Mouse (Mus musculus): ENCODE data around the gene Mthfd1l. TPM values are rescaled to one million over a fixed set of nuclear protein-coding genes. Genes with fewer than 3 reads are reported as not detected.

Mthfd1l gene
- polyA plus RNA-seq, 1 experiment: 0.77 TPM

DNA sequence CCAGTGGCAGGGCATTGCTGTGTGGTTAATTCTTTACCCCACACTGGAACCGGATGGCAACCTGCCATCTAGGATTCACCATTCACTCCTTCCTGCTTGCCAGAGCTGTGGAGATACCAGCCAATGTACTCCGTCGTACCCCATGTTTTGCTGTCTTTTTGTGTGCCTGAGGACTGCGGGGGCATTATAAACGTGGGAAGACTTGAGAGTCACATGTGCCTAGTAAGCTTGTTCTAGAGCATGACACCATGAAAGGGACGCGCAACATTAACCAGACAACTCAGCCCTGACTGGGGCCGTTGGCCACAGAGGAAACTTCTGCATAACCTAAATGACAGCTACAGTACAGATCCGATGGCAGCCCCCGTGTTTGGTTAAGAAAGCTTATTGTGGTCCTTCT, 155.5 kb downstream of the Mthfd1l start:
- no peak for TF ChIP-seq POLR2A (IDR thresholded peaks at IDR 0.05; ENCODE audit: low read depth, low read length)
- TF ChIP-seq CTCF (conservative IDR thresholded peaks at IDR 0.05; ENCODE audit: insufficient read depth, insufficient read length, low read depth, low read length): no peak
- H3K36me3 ChIP-seq (ENCODE audit: control insufficient read depth, insufficient read depth, low read length): no peaks in the 10 kb centered on the region
- no peaks in the 10 kb centered on the region for H3K27me3 ChIP-seq (replicated peaks; ENCODE audit: control insufficient read depth, insufficient read depth, low read length)
- WGBS: 19% methylated on average over 10 of the region's 10 CpGs
- DNase-seq: peak; percentile 60
- H3K4me3 ChIP-seq (ENCODE audit: insufficient read depth, low read depth, low read length): no peak overlapping the region
- H3K27ac ChIP-seq (ENCODE audit: insufficient read depth, low read depth, low read length): peak overlapping the region; percentile 39
- H3K4me1 ChIP-seq (ENCODE audit: control insufficient read depth, insufficient read depth, low read length): peaks cover 10% of the 10 kb centered on the region

DNA sequence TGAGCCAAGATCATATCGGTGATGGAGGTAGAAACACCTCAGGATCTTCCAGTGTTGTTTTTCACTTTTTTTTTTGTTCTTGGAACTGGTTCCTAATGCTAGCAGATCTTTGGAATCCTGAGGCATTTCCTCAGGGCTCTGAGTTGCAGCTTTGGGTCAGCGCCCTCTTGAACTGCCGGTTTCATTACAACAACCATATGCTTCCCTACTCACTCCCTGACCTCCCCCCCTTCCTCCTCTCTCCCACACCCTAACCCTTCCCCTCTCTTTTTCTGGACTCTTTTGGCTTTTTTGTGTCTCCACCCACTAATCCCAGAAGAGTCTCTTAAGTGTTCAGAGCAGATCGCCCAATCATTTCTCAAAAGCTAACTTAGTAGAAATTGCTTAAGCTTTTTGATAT, 156.0 kb downstream of the Mthfd1l start:
- peak; percentile 75 for DNase-seq
- Histone ChIP-seq H3K36me3 (ENCODE audit: control insufficient read depth, insufficient read depth, low read length) (no peaks in the 10 kb centered on the region), H3K27me3 (replicated peaks; ENCODE audit: control insufficient read depth, insufficient read depth, low read length) (no peaks in the 10 kb centered on the region), H3K4me1 (ENCODE audit: control insufficient read depth, insufficient read depth, low read length) (peaks cover 7% of the 10 kb centered on the region), H3K4me3 (ENCODE audit: insufficient read depth, low read depth, low read length) (no peak overlapping the region), H3K27ac (ENCODE audit: insufficient read depth, low read depth, low read length) (peak overlapping the region; percentile 39)
- WGBS: 40% methylated on average over 4 of the region's 4 CpGs
- TF ChIP-seq POLR2A (IDR thresholded peaks at IDR 0.05; ENCODE audit: low read depth, low read length) (no peak), CTCF (conservative IDR thresholded peaks at IDR 0.05; ENCODE audit: insufficient read depth, insufficient read length, low read depth, low read length) (no peak)

- Histone ChIP-seq H3K27ac (ENCODE audit: insufficient read depth, low read depth, low read length) (peak overlapping the region; percentile 79), H3K4me1 (ENCODE audit: control insufficient read depth, insufficient read depth, low read length) (peaks cover 7% of the 10 kb centered on the region), H3K36me3 (ENCODE audit: control insufficient read depth, insufficient read depth, low read length) (no peaks in the 10 kb centered on the region), H3K4me3 (ENCODE audit: insufficient read depth, low read depth, low read length) (no peak overlapping the region), H3K27me3 (replicated peaks; ENCODE audit: control insufficient read depth, insufficient read depth, low read length) (no peaks in the 10 kb centered on the region)
- TF ChIP-seq CTCF (conservative IDR thresholded peaks at IDR 0.05; ENCODE audit: insufficient read depth, insufficient read length, low read depth, low read length) (no peak), POLR2A (IDR thresholded peaks at IDR 0.05; ENCODE audit: low read depth, low read length) (no peak)
- 83% methylated on average over 8 of the region's 8 CpGs for WGBS
- DNase-seq: peak; percentile 52
Measured at GRCm38 (mm10) chr10:4129461-4129860, 156.5 kb downstream of the Mthfd1l start.

GRCm38 (mm10) chr10:4130034-4130607, 157.2 kb downstream of the Mthfd1l start:
- no peaks in the 10 kb centered on the region for H3K27me3 ChIP-seq (replicated peaks; ENCODE audit: control insufficient read depth, insufficient read depth, low read length)
- WGBS: 78% methylated on average over 11 of the region's 11 CpGs
- H3K4me1 ChIP-seq (ENCODE audit: control insufficient read depth, insufficient read depth, low read length): peaks cover 7% of the 10 kb centered on the region
- TF ChIP-seq CTCF (conservative IDR thresholded peaks at IDR 0.05; ENCODE audit: insufficient read depth, insufficient read length, low read depth, low read length): no peak
- TF ChIP-seq POLR2A (IDR thresholded peaks at IDR 0.05; ENCODE audit: low read depth, low read length): no peak
- H3K36me3 ChIP-seq (ENCODE audit: control insufficient read depth, insufficient read depth, low read length): no peaks in the 10 kb centered on the region
- no peak overlapping the region; the same call in 1 of the 2 replicates for H3K27ac ChIP-seq (ENCODE audit: insufficient read depth, low read depth, low read length)
- H3K4me3 ChIP-seq (ENCODE audit: insufficient read depth, low read depth, low read length): no peak overlapping the region
- no peak for DNase-seq

GRCm38 (mm10) chr10:4132735-4133134, 159.8 kb downstream of the Mthfd1l start:
- no peak overlapping the region for H3K4me3 ChIP-seq (ENCODE audit: insufficient read depth, low read depth, low read length)
- TF ChIP-seq CTCF (conservative IDR thresholded peaks at IDR 0.05; ENCODE audit: insufficient read depth, insufficient read length, low read depth, low read length) (no peak), POLR2A (IDR thresholded peaks at IDR 0.05; ENCODE audit: low read depth, low read length) (no peak)
- H3K4me1 ChIP-seq (ENCODE audit: control insufficient read depth, insufficient read depth, low read length): peaks cover 7% of the 10 kb centered on the region
- DNase-seq: no peak
- 68% methylated on average over 7 of the region's 7 CpGs for WGBS
- no peaks in the 10 kb centered on the region for H3K27me3 ChIP-seq (replicated peaks; ENCODE audit: control insufficient read depth, insufficient read depth, low read length)
- no peak overlapping the region for H3K27ac ChIP-seq (ENCODE audit: insufficient read depth, low read depth, low read length)
- H3K36me3 ChIP-seq (ENCODE audit: control insufficient read depth, insufficient read depth, low read length): no peaks in the 10 kb centered on the region

GRCm38 (mm10) chr10:4135100-4135764, 162.3 kb downstream of the Mthfd1l start:
- Histone ChIP-seq H3K36me3 (ENCODE audit: control insufficient read depth, insufficient read depth, low read length) (no peaks in the 10 kb centered on the region), H3K27ac (ENCODE audit: insufficient read depth, low read depth, low read length) (no peak overlapping the region), H3K27me3 (replicated peaks; ENCODE audit: control insufficient read depth, insufficient read depth, low read length) (no peaks in the 10 kb centered on the region), H3K4me1 (ENCODE audit: control insufficient read depth, insufficient read depth, low read length) (no peaks in the 10 kb centered on the region), H3K4me3 (ENCODE audit: insufficient read depth, low read depth, low read length) (no peak overlapping the region)
- TF ChIP-seq POLR2A (IDR thresholded peaks at IDR 0.05; ENCODE audit: low read depth, low read length) (no peak), CTCF (conservative IDR thresholded peaks at IDR 0.05; ENCODE audit: insufficient read depth, insufficient read length, low read depth, low read length) (no peak)
- no peak for DNase-seq
- WGBS: 94% methylated on average over 5 of the region's 5 CpGs

- 86% methylated on average over 3 of the region's 3 CpGs for WGBS
- H3K4me3 ChIP-seq (ENCODE audit: insufficient read depth, low read depth, low read length): no peak overlapping the region
- H3K27ac ChIP-seq (ENCODE audit: insufficient read depth, low read depth, low read length): no peak overlapping the region
- DNase-seq: no peak
- no peaks in the 10 kb centered on the region for H3K4me1 ChIP-seq (ENCODE audit: control insufficient read depth, insufficient read depth, low read length)
- no peaks in the 10 kb centered on the region for H3K27me3 ChIP-seq (replicated peaks; ENCODE audit: control insufficient read depth, insufficient read depth, low read length)
- no peaks in the 10 kb centered on the region for H3K36me3 ChIP-seq (ENCODE audit: control insufficient read depth, insufficient read depth, low read length)
- no peak for TF ChIP-seq CTCF (conservative IDR thresholded peaks at IDR 0.05; ENCODE audit: insufficient read depth, insufficient read length, low read depth, low read length)
- TF ChIP-seq POLR2A (IDR thresholded peaks at IDR 0.05; ENCODE audit: low read depth, low read length): no peak
Measured at GRCm38 (mm10) chr10:4139531-4139930, 166.6 kb downstream of the Mthfd1l start.

Data from kidney, adult 2 months (tissue).